Mouse (Mus musculus) limb, embryonic 12.5 days (tissue): ENCODE results near the gene Fam126b. TPM values are rescaled to one million over a fixed set of nuclear protein-coding genes. Genes with fewer than 3 reads are reported as not detected.
"Not testable (repeated sequence)": the region's sequence is repeated elsewhere in the genome, so short reads cannot be mapped to it uniquely, and the experiment has no call there.

Experiments used
- ATAC-seq: fragments of 200-750 bp; cut with Nextera tagmentation; 2 replicates; pipeline ENCODE4 v1.8.0; 2017; ENCODE audit warnings: low read depth, moderate TSS enrichment; ENCODE audit not compliant: insufficient number of reproducible peaks, insufficient read depth, low FRiP score, low TSS enrichment
- H3K27ac ChIP-seq: fragments of 300-500 bp; sonication (generic); 2 replicates; pipeline ENCODE4 v1.5.1; 2016; ENCODE audit warnings: mild to moderate bottlenecking, moderate library complexity
- H3K27me3 ChIP-seq: fragments of 300-500 bp; sonication (generic); 2 replicates; pipeline ENCODE4 v1.6.1; 2016; ENCODE audit warnings: mild to moderate bottlenecking, moderate library complexity
- H3K36me3 ChIP-seq: fragments of 300-500 bp; sonication (generic); 2 replicates; pipeline ENCODE4 v1.6.1; 2016; ENCODE audit warnings: mild to moderate bottlenecking, moderate library complexity
- H3K4me1 ChIP-seq: fragments of 300-500 bp; sonication (generic); replicated peaks from 2 replicates; pipeline ENCODE4 v1.6.1; 2016
- H3K4me2 ChIP-seq: fragments of 300-500 bp; sonication (generic); 2 replicates; pipeline ENCODE4 v1.6.1; 2016; ENCODE audit warnings: mild to moderate bottlenecking, moderate library complexity
- H3K4me3 ChIP-seq: fragments of 300-500 bp; sonication (generic); replicated peaks from 2 replicates; pipeline ENCODE4 v1.5.1; 2016; ENCODE audit warnings: mild to moderate bottlenecking
- H3K9ac ChIP-seq: fragments of 300-500 bp; sonication (generic); replicated peaks from 2 replicates; pipeline ENCODE4 v1.6.1; 2016; ENCODE audit warnings: mild to moderate bottlenecking, moderate library complexity
- H3K9me3 ChIP-seq: fragments of 300-500 bp; sonication (generic); 2 replicates; pipeline ENCODE4 v1.6.1; 2016; ENCODE audit warnings: mild to moderate bottlenecking, moderate library complexity
- WGBS: fragments of 180-500 bp; shearing (Covaris S2); methylation state at CpG from one replicate; pipeline ENCODE4 v1.1.7; 2016; 5-methylcytosine and 5-hydroxymethylcytosine counted together
- polyA plus RNA-seq: library from polyadenylated mRNA; unstranded; fragments of >200 nt; fragmentation: Nextera tagmentation; extraction: Ambion mirVana; gene quantifications from 2 replicates; pipeline ENCODE4 v1.2.1, GENCODE M21; 2016

The Fam126b gene
- 6.5 and 7.1 TPM in 2 replicates for polyA plus RNA-seq

DNA sequence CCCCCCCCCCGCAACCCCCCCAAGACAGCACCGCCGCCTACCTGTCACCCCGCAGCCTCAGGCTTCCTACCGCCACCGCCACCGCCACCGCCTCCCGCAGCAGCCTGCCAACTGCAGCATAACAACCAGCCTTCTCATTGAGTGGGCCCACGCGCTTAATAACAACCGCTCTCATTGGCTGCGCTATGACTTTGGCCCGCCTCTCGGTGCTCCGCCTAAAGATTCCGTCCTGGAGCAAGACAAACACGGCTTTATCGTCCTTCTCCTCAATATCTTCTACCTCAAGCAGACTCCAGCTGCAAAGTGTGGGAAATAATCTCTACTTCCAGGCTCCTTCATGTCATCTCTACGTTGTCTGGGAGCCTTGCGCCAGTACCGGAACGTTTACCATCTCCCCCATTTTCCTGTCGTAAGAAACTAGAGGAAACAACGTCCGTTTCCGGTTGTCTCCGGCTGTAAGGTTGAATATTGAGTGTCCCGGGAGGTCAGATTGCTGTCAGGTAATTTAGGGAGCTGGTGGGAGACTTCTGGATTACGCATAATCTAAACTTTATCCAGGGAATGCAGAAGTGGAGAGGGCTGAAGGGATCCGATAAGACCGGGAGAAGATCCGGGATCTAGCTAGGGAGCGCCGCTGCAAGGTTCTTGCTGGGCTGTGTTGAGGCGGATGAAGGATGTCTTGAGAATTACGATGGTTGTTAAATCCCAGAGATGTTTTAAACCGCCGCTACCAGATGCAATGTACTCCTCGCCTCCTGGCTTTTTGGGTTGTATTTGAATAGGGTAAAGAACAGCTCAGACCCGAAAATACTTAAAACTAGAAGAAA is at the start of gene Fam126b, which contains the start of gene Ndufb3:
TSS of gene Fam126b (minus strand) at position 153 of the 827 bp plus-strand sequence.
TSS of gene Ndufb3 (plus strand) at position 214 of the 827 bp plus-strand sequence.
- Histone ChIP-seq H3K9ac (peak within 1 kb of the TSS; percentile 91), H3K9me3 (no peaks in the 10 kb centered on the region), H3K36me3 (peaks cover 5% of the 10 kb centered on the region; the same call in 1 of the 2 replicates), H3K27me3 (no peaks in the 10 kb centered on the region), H3K4me1 (peaks cover 12% of the 10 kb centered on the region), H3K27ac (peak within 1 kb of the TSS; percentile 73; the same call in 1 of the 2 replicates), H3K4me3 (peak within 1 kb of the TSS; percentile 86), H3K4me2 (peak within 1 kb of the TSS; percentile 87)
- WGBS: under 1% methylated on average over 40 of the region's 41 CpGs
- ATAC-seq: peak; percentile 98

DNA sequence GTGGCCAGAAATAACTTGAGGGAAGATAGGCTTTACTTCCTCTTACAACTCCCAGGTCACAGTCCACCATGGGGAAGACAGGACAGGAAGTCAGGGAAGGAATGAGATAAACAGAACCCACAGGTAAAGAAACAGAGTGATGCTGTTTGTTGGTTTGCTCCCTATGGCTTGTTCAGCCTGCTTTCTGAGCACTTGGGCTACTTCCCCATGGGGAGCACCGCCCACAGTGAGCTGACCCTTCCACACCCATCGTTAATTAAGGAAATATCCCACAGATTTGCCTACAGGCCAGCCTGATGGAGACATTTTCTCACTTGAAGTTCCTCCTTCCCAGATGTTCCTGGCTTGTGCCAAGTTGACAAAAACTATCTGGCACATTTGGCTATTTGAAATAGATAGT is 42.7 kb upstream of the Fam126b start:
- WGBS: 56% methylated on average over 2 of the region's 2 CpGs
- not testable (repeated sequence) for H3K9ac ChIP-seq, H3K4me1 ChIP-seq, H3K36me3 ChIP-seq, H3K9me3 ChIP-seq, H3K27ac ChIP-seq, ATAC-seq, H3K27me3 ChIP-seq, H3K4me2 ChIP-seq, H3K4me3 ChIP-seq

DNA sequence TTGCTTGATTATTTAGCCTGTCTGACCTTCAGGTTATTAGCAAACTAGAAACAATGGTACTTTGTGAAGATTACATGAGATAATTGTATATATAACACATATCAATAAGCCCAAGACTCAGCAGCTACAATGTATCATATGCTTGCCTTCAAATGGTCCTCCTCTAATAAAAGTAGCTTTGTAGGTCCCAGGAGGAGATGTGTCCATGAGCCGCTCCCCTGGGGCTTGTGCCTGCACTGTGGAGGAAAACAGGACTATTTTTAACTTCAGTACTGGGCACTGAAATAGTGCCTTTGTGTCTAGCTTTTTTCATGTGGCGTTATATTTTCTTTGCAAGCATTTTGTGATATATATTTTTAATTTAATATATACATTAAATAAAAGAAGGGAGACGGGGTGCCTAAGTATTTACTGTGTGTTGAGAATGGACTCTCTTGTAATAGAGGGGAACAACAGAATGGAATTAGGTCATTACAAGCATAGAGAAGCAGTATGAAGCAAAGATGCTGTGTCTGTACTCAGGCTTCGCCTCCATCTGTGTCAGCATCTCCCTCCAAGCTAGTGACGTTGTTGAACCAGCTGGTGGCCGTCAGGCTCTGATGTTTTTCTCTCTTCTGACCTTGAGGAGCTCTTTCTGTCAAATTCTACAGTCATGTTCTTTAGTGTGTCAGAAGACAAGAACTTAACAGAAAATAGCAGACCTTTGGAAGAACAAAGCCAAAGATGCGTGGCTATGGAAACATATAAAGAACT is 36.0 kb upstream of the Fam126b start:
- Histone ChIP-seq H3K36me3 (no peaks in the 10 kb centered on the region), H3K9me3 (no peaks in the 10 kb centered on the region), H3K9ac (no peak overlapping the region), H3K27ac (no peak overlapping the region), H3K4me1 (no peaks in the 10 kb centered on the region), H3K4me3 (no peak overlapping the region), H3K27me3 (no peaks in the 10 kb centered on the region), H3K4me2 (no peak overlapping the region)
- no peak for ATAC-seq
- 65% methylated on average over 7 of the region's 7 CpGs for WGBS

DNA sequence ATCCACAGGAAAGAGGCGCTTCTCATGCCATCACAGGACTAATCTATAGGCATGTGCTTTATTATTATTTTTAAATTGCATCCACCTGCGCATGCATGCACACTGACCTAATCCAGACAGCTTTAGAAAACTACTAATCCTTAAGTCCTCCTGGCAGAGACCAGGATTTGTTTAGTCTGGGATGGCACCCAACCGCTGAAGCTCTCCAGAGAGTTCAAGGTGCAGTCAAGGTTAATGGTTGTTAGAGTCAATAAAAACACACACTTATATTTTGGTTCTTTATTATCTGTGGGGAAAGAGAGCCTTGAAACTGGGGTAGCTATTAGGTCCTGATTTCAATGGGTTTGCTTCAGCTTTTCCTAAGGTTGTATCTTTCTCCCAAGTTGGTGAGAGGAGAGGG is 35.1 kb upstream of the Fam126b start:
- Histone ChIP-seq H3K4me2 (no peak overlapping the region), H3K4me3 (no peak overlapping the region), H3K27ac (no peak overlapping the region), H3K36me3 (no peaks in the 10 kb centered on the region), H3K9me3 (no peaks in the 10 kb centered on the region), H3K4me1 (no peaks in the 10 kb centered on the region), H3K9ac (no peak overlapping the region), H3K27me3 (no peaks in the 10 kb centered on the region)
- ATAC-seq: no peak
- 83% methylated on average over 3 of the region's 3 CpGs for WGBS

DNA sequence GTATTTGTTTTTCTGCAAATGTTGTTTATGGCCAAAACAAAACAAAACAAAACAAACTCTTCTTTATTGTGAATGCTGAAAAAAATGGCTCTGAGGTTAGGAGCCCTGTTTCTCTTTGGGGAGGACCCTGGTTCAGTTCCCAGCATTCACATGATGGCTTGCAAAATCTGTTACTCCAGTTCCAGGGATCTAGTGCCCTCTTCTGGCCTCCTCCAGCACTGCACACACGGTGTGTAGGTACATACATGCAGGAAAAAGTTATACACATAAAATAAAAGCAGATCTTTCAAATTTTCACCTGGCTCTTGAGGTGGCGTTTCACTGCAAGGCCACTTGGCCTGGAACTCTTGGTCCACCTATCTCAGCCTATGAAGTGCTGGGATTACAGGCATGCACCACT is 32.6 kb upstream of the Fam126b start:
- Histone ChIP-seq H3K27ac (no peak overlapping the region), H3K9ac (no peak overlapping the region), H3K4me3 (no peak overlapping the region), H3K4me2 (no peak overlapping the region), H3K27me3 (no peaks in the 10 kb centered on the region), H3K36me3 (no peaks in the 10 kb centered on the region), H3K4me1 (no peaks in the 10 kb centered on the region), H3K9me3 (no peaks in the 10 kb centered on the region)
- WGBS: 89% methylated on average over 2 of the region's 2 CpGs
- no peak for ATAC-seq

DNA sequence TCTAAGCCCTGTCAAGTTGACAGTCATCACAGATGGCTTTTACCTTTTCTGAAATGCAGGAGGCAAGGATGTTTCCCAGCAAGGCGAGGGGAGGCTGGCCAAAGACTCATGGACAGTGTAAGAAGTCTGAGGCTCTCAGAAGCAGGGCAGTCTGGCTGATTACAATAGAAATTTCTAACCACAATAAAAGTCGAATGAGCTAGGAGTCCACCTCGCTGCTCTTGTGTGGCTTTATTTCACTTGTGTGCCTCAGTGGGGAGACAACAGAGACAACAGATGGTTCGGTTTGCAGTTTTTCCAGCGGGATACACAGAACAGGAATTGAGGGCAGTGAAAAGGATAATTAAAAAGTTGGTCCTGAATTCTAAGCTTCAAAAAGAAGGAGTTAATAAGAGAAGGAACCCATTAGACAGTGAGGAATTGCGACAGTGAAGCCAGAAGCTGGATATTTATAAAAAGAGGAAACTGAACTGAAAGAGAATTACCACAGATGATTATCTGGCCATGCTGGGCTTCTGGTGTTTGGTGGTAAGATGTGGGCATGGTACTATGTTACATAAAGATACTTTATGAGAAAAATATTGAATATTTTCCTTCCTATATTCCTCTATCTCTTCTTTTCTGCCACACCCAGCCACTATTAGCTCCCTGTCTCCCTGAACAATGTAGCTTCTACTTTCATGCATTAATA is 32.0 kb upstream of the Fam126b start:
- no peak for ATAC-seq
- Histone ChIP-seq H3K4me3 (no peak overlapping the region), H3K27me3 (no peaks in the 10 kb centered on the region), H3K4me2 (no peak overlapping the region), H3K9ac (no peak overlapping the region), H3K27ac (no peak overlapping the region), H3K36me3 (no peaks in the 10 kb centered on the region), H3K4me1 (no peaks in the 10 kb centered on the region), H3K9me3 (no peaks in the 10 kb centered on the region)
- WGBS: 83% methylated on average over 6 of the region's 6 CpGs

DNA sequence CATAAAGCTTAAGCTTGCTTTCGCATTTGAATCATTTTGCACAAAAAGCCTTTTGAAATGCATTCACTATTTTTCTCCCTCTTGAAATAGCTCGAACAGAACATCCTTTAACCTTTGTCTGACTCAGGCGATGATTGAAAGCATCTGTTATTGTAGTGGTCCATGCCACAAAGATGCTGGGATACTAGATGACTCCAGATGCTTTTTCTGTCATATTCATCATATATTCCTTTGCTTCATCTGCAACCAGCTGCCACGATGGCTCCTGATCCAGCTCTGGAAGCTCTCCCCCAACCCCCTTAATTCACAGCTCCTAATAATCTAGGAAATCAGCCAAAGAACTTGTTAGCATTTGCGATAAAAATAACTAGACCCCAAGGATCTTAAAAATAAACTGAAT is 31.0 kb upstream of the Fam126b start:
- Histone ChIP-seq H3K9me3 (no peaks in the 10 kb centered on the region), H3K4me2 (no peak overlapping the region), H3K36me3 (no peaks in the 10 kb centered on the region), H3K4me1 (no peaks in the 10 kb centered on the region), H3K4me3 (no peak overlapping the region), H3K27ac (no peak overlapping the region), H3K9ac (no peak overlapping the region), H3K27me3 (no peaks in the 10 kb centered on the region)
- no peak for ATAC-seq
- WGBS: 75% methylated on average over 5 of the region's 5 CpGs

DNA sequence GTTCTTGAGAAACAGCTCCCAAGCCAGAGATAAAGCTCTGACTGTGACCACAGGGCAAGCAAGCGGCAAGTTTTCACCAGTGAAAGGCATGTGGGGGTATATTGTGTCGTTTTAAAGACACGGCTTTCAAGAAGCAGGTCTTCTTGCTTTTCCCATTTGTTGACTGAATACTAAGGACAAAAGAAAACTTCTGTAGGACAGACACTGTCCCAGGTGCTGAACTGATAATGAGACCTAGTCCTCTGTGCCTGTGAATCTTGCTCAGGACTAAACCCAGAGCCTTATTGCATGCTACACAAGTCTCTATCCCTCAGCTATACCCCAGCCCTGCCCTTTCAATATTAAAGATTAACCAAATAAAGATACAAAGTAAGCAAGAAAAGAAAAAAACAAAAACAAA is 30.1 kb upstream of the Fam126b start:
- WGBS: 74% methylated on average over 3 of the region's 3 CpGs
- Histone ChIP-seq H3K27me3 (no peaks in the 10 kb centered on the region), H3K9me3 (no peaks in the 10 kb centered on the region), H3K4me3 (no peak overlapping the region), H3K36me3 (no peaks in the 10 kb centered on the region), H3K9ac (no peak overlapping the region), H3K4me1 (no peaks in the 10 kb centered on the region), H3K4me2 (no peak overlapping the region), H3K27ac (no peak overlapping the region)
- no peak for ATAC-seq

DNA sequence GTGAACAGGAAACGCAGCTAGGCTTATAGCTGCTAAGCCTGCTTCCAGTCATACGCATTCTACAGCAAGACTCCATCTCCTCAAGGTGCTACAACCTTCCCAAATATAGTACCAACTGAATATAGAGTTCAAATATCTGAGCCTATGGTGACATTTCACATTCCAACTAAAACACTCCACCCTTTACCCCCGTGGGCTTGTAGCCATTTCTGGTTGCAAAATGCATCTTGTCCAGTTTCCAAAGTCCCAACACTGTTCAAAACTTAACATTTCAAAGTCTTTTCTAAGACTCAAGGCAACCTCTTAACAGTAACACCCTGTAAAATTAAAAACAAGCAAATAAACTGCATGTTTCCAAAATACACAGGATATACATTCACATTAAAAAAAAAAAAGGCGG is 29.0 kb upstream of the Fam126b start:
- no peak for ATAC-seq
- H3K4me3 ChIP-seq: no peak overlapping the region
- H3K27ac ChIP-seq: no peak overlapping the region
- H3K4me2 ChIP-seq: no peak overlapping the region
- no peaks in the 10 kb centered on the region for H3K36me3 ChIP-seq
- no peaks in the 10 kb centered on the region for H3K27me3 ChIP-seq
- 83% methylated on average over 4 of the region's 4 CpGs for WGBS
- no peak overlapping the region for H3K9ac ChIP-seq
- no peaks in the 10 kb centered on the region for H3K9me3 ChIP-seq
- H3K4me1 ChIP-seq: no peaks in the 10 kb centered on the region

DNA sequence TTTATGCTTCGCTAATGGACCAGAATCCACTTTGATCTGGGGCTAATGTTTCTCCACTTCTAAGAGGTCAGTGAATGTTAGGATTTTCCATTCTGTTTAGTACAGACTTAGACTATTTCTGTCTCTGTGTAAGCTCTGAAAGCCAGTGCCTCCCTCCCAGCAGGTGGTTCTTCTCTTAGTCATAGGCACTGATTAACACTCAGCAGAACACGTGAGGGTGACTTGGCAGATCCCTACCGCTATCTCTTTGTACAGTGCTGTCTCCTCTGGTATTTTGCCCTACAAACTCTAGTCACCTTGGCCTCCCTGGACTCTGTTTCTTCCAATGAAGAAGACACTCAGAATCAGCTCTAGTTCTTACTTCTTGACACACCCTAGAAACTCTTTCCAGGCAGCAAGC is 28.3 kb upstream of the Fam126b start:
- no peak overlapping the region for H3K4me2 ChIP-seq
- 81% methylated on average over 3 of the region's 3 CpGs for WGBS
- no peak overlapping the region for H3K9ac ChIP-seq
- no peak for ATAC-seq
- H3K36me3 ChIP-seq: no peaks in the 10 kb centered on the region
- no peaks in the 10 kb centered on the region for H3K4me1 ChIP-seq
- H3K9me3 ChIP-seq: no peaks in the 10 kb centered on the region
- no peaks in the 10 kb centered on the region for H3K27me3 ChIP-seq
- no peak overlapping the region for H3K27ac ChIP-seq
- no peak overlapping the region for H3K4me3 ChIP-seq

DNA sequence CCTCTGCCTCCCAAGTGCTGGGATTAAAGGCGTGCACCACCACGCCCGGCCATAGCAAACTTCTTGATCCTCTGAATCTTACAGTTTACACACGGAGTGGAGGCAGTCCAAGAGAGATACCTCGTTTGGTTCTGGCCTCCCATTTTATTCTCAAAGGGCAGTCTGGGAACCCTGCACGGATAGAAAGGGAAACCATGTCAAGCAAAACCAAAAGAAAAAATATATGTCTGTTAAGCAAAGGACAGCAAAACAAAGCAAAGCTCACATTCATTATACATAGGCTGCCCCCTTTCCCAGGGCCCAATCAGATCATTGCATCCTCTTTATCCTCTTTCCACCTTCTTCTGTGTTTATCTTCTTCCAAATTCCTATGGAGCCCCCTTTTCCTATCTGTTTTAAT is 27.7 kb upstream of the Fam126b start:
- H3K4me2 ChIP-seq: no peak overlapping the region
- H3K9me3 ChIP-seq: no peaks in the 10 kb centered on the region
- no peaks in the 10 kb centered on the region for H3K36me3 ChIP-seq
- H3K27me3 ChIP-seq: no peaks in the 10 kb centered on the region
- no peak for ATAC-seq
- no peaks in the 10 kb centered on the region for H3K4me1 ChIP-seq
- no peak overlapping the region for H3K27ac ChIP-seq
- H3K9ac ChIP-seq: no peak overlapping the region
- 78% methylated on average over 6 of the region's 6 CpGs for WGBS
- H3K4me3 ChIP-seq: no peak overlapping the region
